Comparison of ENCODE assay signal across 9 mouse cellular contexts in the genomic region with DNA sequence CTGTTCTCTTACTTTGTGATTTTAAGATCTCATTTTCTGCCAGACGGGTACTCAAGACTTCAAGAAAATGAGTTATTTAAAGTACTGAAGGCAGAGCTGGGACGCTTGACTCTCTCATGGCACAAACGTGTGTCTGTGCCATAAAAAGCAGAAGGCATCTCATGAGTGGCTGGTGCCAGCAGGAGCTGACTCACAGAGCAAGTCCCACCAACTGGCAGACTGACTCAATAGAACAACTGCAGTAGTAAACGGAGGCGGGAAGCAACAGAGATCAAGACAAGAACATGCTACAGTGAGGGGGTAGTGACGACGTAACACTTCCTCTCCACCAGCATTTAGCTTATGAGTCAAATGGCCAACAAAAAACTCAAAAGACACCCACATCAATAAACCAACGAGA. TPM values are rescaled to one million over a fixed set of nuclear protein-coding genes. Genes with fewer than 3 reads are reported as not detected.
DNase-seq lines count a peak whose midpoint lies in the region; ATAC-seq and TF ChIP-seq lines count a peak whose summit lies in the region.
"Had no signal": no experiment of that assay in that cellular context is flagged by ENCODE, and none has a peak within 500 bp of the region (broad histone marks: within the 10 kb centered on the region; RNA-seq: fewer than 3 reads in every experiment).

No protein-coding gene starts in this region.

- no peak for TF ChIP-seq CTCF in C2C12 (IDR thresholded peaks at IDR 0.05; ENCODE audit: control insufficient read depth, insufficient read depth, insufficient read length)

- H3K9ac ChIP-seq in hindbrain, embryonic 14.5 days, result no peak overlapping the region

- no peak overlapping the region for H3K4me3 ChIP-seq in C2C12 (ENCODE audit: insufficient read depth, poor library complexity, severe bottlenecking)
- H3K4me3 ChIP-seq in hindbrain, embryonic 14.5 days (replicated peaks; ENCODE audit: low read length), result no peak overlapping the region

- no peak overlapping the region for H3K4me2 ChIP-seq in hindbrain, embryonic 14.5 days (replicated peaks)

- no peaks in the 10 kb centered on the region for H3K79me2 ChIP-seq in C2C12 (ENCODE audit: control insufficient read depth, insufficient read depth)

- H3K27me3 ChIP-seq in C2C12 (ENCODE audit: control insufficient read depth, insufficient read depth, insufficient read length), result no peaks in the 10 kb centered on the region
- no peaks in the 10 kb centered on the region for H3K27me3 ChIP-seq in hindbrain, embryonic 14.5 days (ENCODE audit: control insufficient read depth, insufficient read depth, low read length)

- intact Hi-C loops in left cerebral cortex, postnatal 14 days (cut with DNase I), result loop anchor here (1.0 to 5.0 kb wide), 2 partner anchors 146 to 166 kb away; a partner anchor contains a TSS

- no peaks in the 10 kb centered on the region for H3K79me3 ChIP-seq in C2C12 (ENCODE audit: low read depth)

- ATAC-seq in frontal cortex, adult (ENCODE audit: low TSS enrichment), result peak; percentile 95
- no peak for ATAC-seq in hindbrain, embryonic 14.5 days (ENCODE audit: low FRiP score)
- no peak for ATAC-seq in erythroid progenitor cell, adult 5-6 weeks (replicated peaks; ENCODE audit: low FRiP score, poor library complexity, severe bottlenecking)

- H3K36me3 ChIP-seq in C2C12 (ENCODE audit: control insufficient read depth, insufficient read depth), result no peaks in the 10 kb centered on the region
- H3K36me3 ChIP-seq in hindbrain, embryonic 14.5 days (replicated peaks; ENCODE audit: control insufficient read depth, insufficient read depth), result no peaks in the 10 kb centered on the region

- 82% methylated on average over 8 of the region's 8 CpGs for WGBS in hindbrain, embryonic 14.5 days

- no peaks in the 10 kb centered on the region for H3K9me3 ChIP-seq in hindbrain, embryonic 14.5 days (ENCODE audit: control insufficient read depth, low read length)

- H3K4me1 ChIP-seq in hindbrain, embryonic 14.5 days (replicated peaks; ENCODE audit: control insufficient read depth, insufficient read depth, low read length), result no peaks in the 10 kb centered on the region

- H3K27ac ChIP-seq in hindbrain, embryonic 14.5 days, result no peak overlapping the region

- peak; percentile 43 for DNase-seq in gastrocnemius, adult 18-20 months (ENCODE audit: low spot score)
- no peak for DNase-seq in gastrocnemius, postnatal 4 days (ENCODE audit: low spot score in 2 of 2)
- DNase-seq in left cerebral cortex, postnatal 14 days (ENCODE audit: low spot score in 2 of 2), result peak; percentile 78 to 92
- no peak for DNase-seq in hindbrain, embryonic 14.5 days (ENCODE audit: low spot score)
- DNase-seq in urinary bladder, postnatal 25 days (ENCODE audit: low spot score), result no peak
- DNase-seq: midbrain, embryonic 14.5 days had no signal

- H3ac ChIP-seq in C2C12 (ENCODE audit: control insufficient read depth, insufficient read length, low read depth), result no peak overlapping the region

TF ChIP-seq in C2C12, 6 proteins besides CTCF, POLR2A, EP300 and RAD21:
- TF ChIP-seq MYOD1 (IDR thresholded peaks at IDR 0.05; ENCODE audit: control insufficient read depth, insufficient read length, low read depth), result peak; percentile 91
- no peak for TF ChIP-seq MAX (IDR thresholded peaks at IDR 0.05)

RNA-seq across cellular contexts. Expression of a gene that starts 12.8 kb away (rescaled TPM):
- 1 to 10 TPM; 5.9 to 8.4 TPM for total RNA-seq in gastrocnemius, adult 18-20 months (2021)
- total RNA-seq in gastrocnemius, postnatal 4 days (2021), result 10 to 100 TPM; 17.3 to 29.4 TPM
- 21.0 TPM for polyA plus RNA-seq in C2C12 (2012; fragmentation: generic; extraction: Trizol)
- 10 to 100 TPM; 18.2 to 21.2 TPM for total RNA-seq in left cerebral cortex, postnatal 14 days (2021)
- polyA plus RNA-seq in hindbrain, embryonic 14.5 days (2014; fragmentation: Nextera tagmentation; extraction: Ambion mirVana), result 27.7 and 29.1 TPM in 2 replicates
- 4.0 and 8.8 TPM in 2 replicates for total RNA-seq in erythroid progenitor cell, adult 5-6 weeks (2015; ENCODE audit: low replicate concordance)
- total RNA-seq in erythroid progenitor cell, adult 5-6 weeks (2017; ENCODE audit: low replicate concordance), result 1.5 and 5.4 TPM in 2 replicates

RNA-seq across cellular contexts. Expression of a gene that starts 13.1 kb away (rescaled TPM):
- under 1 TPM; 0.55 to 0.57 TPM for total RNA-seq in gastrocnemius, adult 18-20 months (2021)
- 1 to 10 TPM; 6.1 to 8.2 TPM for total RNA-seq in gastrocnemius, postnatal 4 days (2021)
- polyA plus RNA-seq in C2C12 (2012; fragmentation: generic; extraction: Trizol), result 1.1 TPM
- total RNA-seq in left cerebral cortex, postnatal 14 days (2021), result under 1 TPM; 0.68 to 0.80 TPM
- polyA plus RNA-seq in hindbrain, embryonic 14.5 days (2014; fragmentation: Nextera tagmentation; extraction: Ambion mirVana), result 0.59 and 0.82 TPM in 2 replicates
- not detected in 2 replicates for total RNA-seq in erythroid progenitor cell, adult 5-6 weeks (2015; ENCODE audit: low replicate concordance)
- not detected in 2 replicates for total RNA-seq in erythroid progenitor cell, adult 5-6 weeks (2017; ENCODE audit: low replicate concordance)

Comparison
In these comparisons a context has a peak if more than half of its experiments do, and no peak if none do; other contexts are left out.
1. DNase-seq: peak in gastrocnemius, adult 18-20 months (single experiment) and left cerebral cortex, postnatal 14 days (2 of 2); none in gastrocnemius, postnatal 4 days (0 of 2), hindbrain, embryonic 14.5 days (single experiment) and urinary bladder, postnatal 25 days (single experiment).